Mouse (Mus musculus): ENCODE data around the gene Syn3. TPM values are rescaled to one million over a fixed set of nuclear protein-coding genes. Genes with fewer than 3 reads are reported as not detected.

Syn3 gene
- polyA plus RNA-seq, 1 experiment from 2014 or later, result 3.7 TPM

DNA sequence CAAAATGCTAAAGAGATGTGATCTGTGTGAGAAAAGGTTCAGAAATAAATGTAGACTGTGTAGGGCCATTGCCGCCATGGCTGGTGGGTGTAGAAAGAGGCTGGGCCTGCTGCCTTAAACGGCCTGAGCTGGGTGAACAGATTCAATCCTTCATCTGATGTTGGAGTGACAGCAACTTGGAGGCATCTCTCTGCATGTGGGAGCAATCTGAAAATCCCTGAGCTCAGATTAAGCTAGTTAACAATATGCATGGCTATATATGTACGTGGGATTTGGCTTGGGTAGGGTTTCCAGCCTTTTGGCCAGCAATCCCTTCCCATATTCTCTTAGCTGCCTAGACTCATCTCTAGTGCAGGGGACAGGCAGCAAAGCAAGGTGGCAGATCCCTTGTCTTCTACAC is 249.9 kb downstream of the Syn3 start:
- no peak overlapping the region for H3K9ac ChIP-seq (ENCODE audit: low read length)
- H3K27me3 ChIP-seq (replicated peaks; ENCODE audit: control insufficient read depth, insufficient read depth, low read length), result no peaks in the 10 kb centered on the region
- 85% methylated on average over 3 of the region's 3 CpGs for WGBS
- H3K4me3 ChIP-seq (ENCODE audit: low read depth, low read length), result no peak overlapping the region
- H3K36me3 ChIP-seq (ENCODE audit: control insufficient read depth, insufficient read depth, low read length), result no peaks in the 10 kb centered on the region
- H3K27ac ChIP-seq (ENCODE audit: low read depth), result no peak overlapping the region
- H3K9me3 ChIP-seq (ENCODE audit: control insufficient read depth, low read length), result no peaks in the 10 kb centered on the region
- DNase-seq (ENCODE audit: low spot score) (no peak), ATAC-seq (replicated peaks; ENCODE audit: low FRiP score, low TSS enrichment, low read depth) (no peak)
- no peaks in the 10 kb centered on the region for H3K4me1 ChIP-seq (replicated peaks; ENCODE audit: control insufficient read depth, insufficient read depth, low read length)
- H3K4me2 ChIP-seq (ENCODE audit: low read length), result no peak overlapping the region

DNA sequence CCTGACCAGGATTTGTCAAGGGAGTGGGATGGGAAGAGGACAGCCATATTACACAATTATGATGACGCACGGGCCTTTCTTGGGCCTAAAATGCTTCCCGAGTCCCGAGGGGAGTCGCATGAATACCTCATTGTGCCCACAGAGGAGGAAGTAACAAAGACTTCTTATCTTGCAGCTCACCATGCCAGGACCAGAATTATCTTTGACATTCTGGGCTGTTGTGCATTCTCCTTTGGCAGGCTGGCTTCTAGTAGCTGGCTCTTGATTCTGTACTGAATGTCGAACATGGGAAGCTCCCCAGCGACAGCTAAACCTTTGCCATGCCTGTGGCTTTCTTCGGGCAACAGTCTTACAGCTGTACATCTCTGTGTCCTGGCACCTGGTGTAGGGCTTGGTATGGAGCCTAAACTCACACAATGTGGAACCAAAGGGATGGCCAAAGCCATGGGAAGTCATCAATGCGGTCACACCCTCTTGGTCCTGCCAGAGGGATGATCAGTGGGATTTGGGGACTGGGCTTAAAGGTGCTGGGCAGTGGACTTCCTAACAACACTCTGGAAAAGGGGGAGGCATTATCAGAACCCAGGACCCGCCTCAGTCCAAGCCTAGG is 250.5 kb downstream of the Syn3 start:
- Histone ChIP-seq H3K4me1 (replicated peaks; ENCODE audit: control insufficient read depth, insufficient read depth, low read length) (no peaks in the 10 kb centered on the region), H3K36me3 (ENCODE audit: control insufficient read depth, insufficient read depth, low read length) (no peaks in the 10 kb centered on the region), H3K4me3 (ENCODE audit: low read depth, low read length) (no peak overlapping the region), H3K4me2 (ENCODE audit: low read length) (no peak overlapping the region), H3K27me3 (replicated peaks; ENCODE audit: control insufficient read depth, insufficient read depth, low read length) (no peaks in the 10 kb centered on the region), H3K9me3 (ENCODE audit: control insufficient read depth, low read length) (no peaks in the 10 kb centered on the region), H3K9ac (ENCODE audit: low read length) (no peak overlapping the region), H3K27ac (ENCODE audit: low read depth) (no peak overlapping the region)
- DNase-seq (ENCODE audit: low spot score) (no peak), ATAC-seq (replicated peaks; ENCODE audit: low FRiP score, low TSS enrichment, low read depth) (no peak)
- WGBS, result 86% methylated on average over 10 of the region's 10 CpGs

DNA sequence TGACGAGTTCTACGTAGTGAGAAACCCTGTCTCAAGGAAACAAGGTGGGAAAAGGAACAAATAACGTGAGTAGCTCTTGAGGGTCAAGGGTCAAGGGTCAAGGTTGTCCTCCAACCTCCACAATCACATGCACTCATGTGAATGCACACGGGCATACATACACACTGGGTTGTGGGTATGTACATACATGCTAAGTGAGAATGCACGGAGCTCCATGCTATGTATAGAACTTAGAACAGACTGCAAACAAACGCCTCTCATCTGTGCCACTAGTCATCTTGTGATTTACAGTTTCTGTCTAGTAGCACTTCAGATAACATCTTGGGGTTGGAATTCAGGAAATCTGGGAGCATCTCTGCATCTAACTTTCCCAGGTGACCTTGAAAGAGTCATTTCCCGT is 253.3 kb downstream of the Syn3 start:
- ATAC-seq (replicated peaks; ENCODE audit: low FRiP score, low TSS enrichment, low read depth) (no peak), DNase-seq (ENCODE audit: low spot score) (no peak)
- 85% methylated on average over 7 of the region's 7 CpGs for WGBS
- Histone ChIP-seq H3K9me3 (ENCODE audit: control insufficient read depth, low read length) (no peaks in the 10 kb centered on the region), H3K4me1 (replicated peaks; ENCODE audit: control insufficient read depth, insufficient read depth, low read length) (no peaks in the 10 kb centered on the region), H3K36me3 (ENCODE audit: control insufficient read depth, insufficient read depth, low read length) (no peaks in the 10 kb centered on the region), H3K4me2 (ENCODE audit: low read length) (no peak overlapping the region), H3K9ac (ENCODE audit: low read length) (no peak overlapping the region), H3K27me3 (replicated peaks; ENCODE audit: control insufficient read depth, insufficient read depth, low read length) (no peaks in the 10 kb centered on the region), H3K27ac (ENCODE audit: low read depth) (no peak overlapping the region), H3K4me3 (ENCODE audit: low read depth, low read length) (no peak overlapping the region)

DNA sequence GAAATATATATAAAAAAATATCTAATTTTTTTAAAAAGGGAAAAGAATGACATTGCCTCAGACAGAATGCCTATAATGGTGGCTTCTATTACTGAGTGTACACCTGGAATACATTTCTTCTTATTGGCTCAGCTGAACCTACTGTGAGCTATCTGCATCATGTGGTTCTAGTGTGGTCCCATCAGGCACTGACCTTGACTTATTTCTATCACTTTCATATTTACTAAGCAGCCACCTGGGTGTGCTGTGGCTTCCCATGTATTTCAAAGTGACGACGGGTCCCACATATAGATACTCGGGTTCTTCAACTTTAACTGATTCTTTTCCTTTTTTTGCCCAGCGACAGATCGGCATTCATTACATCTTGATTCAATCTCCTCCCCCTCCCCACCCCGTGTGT is 255.2 kb downstream of the Syn3 start:
- H3K36me3 ChIP-seq (ENCODE audit: control insufficient read depth, insufficient read depth, low read length), result no peaks in the 10 kb centered on the region
- WGBS, result 93% methylated on average over 6 of the region's 6 CpGs
- no peaks in the 10 kb centered on the region for H3K4me1 ChIP-seq (replicated peaks; ENCODE audit: control insufficient read depth, insufficient read depth, low read length)
- H3K4me3 ChIP-seq (ENCODE audit: low read depth, low read length), result no peak overlapping the region
- H3K27me3 ChIP-seq (replicated peaks; ENCODE audit: control insufficient read depth, insufficient read depth, low read length), result no peaks in the 10 kb centered on the region
- no peaks in the 10 kb centered on the region for H3K9me3 ChIP-seq (ENCODE audit: control insufficient read depth, low read length)
- ATAC-seq (replicated peaks; ENCODE audit: low FRiP score, low TSS enrichment, low read depth) (no peak), DNase-seq (ENCODE audit: low spot score) (no peak)
- no peak overlapping the region for H3K27ac ChIP-seq (ENCODE audit: low read depth)
- H3K4me2 ChIP-seq (ENCODE audit: low read length), result no peak overlapping the region
- H3K9ac ChIP-seq (ENCODE audit: low read length), result no peak overlapping the region

DNA sequence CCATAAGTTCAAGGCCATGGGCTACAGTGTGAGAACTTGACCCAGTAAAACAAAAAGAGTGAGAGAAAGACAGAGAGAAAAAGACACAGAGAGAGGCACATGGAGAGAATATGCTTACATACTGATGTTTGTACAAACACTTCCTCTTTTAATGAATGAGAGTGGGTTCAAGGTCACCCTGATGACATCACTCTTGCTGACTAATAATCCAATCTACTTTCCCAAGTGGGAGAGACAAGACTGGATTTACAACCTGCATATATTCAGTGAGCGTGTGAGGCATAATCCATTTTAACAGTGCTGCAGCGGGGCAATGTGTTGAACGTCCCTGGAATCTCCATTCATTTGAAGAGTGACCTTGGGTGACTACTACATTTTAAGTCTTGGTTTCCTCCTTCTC is 256.0 kb downstream of the Syn3 start:
- ATAC-seq (replicated peaks; ENCODE audit: low FRiP score, low TSS enrichment, low read depth), result no peak
- Histone ChIP-seq H3K27me3 (replicated peaks; ENCODE audit: control insufficient read depth, insufficient read depth, low read length) (no peaks in the 10 kb centered on the region), H3K36me3 (ENCODE audit: control insufficient read depth, insufficient read depth, low read length) (no peaks in the 10 kb centered on the region), H3K4me3 (ENCODE audit: low read depth, low read length) (no peak overlapping the region), H3K9me3 (ENCODE audit: control insufficient read depth, low read length) (no peaks in the 10 kb centered on the region), H3K27ac (ENCODE audit: low read depth) (no peak overlapping the region), H3K4me2 (ENCODE audit: low read length) (no peak overlapping the region), H3K4me1 (replicated peaks; ENCODE audit: control insufficient read depth, insufficient read depth, low read length) (no peaks in the 10 kb centered on the region), H3K9ac (ENCODE audit: low read length) (no peak overlapping the region)
- 77% methylated on average over 3 of the region's 3 CpGs for WGBS
- no peak for DNase-seq (ENCODE audit: low spot score)

DNA sequence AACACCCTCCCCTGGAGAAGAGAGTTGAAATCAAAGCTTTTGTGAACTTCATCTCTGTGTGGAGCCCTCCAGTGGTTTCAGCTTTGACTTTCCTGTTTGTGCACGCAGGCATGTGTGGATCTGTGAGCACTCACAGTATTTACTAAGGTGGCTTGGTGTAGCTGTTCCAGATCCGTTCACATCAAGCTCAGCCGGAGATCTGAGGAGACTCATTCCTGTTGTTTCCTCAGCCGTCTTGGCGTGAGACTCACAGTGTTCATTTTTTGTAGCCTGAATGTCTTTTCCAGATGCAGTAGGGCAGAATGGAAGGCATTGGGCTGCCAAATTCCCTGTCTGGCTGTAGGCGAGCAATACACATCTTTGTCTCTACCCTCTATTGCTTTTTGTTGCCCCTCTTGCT is 268.7 kb downstream of the Syn3 start:
- no peak overlapping the region for H3K4me2 ChIP-seq (ENCODE audit: low read length)
- H3K4me1 ChIP-seq (replicated peaks; ENCODE audit: control insufficient read depth, insufficient read depth, low read length), result no peaks in the 10 kb centered on the region
- no peak overlapping the region for H3K9ac ChIP-seq (ENCODE audit: low read length)
- ATAC-seq (replicated peaks; ENCODE audit: low FRiP score, low TSS enrichment, low read depth) (no peak), DNase-seq (ENCODE audit: low spot score) (no peak)
- no peaks in the 10 kb centered on the region for H3K27me3 ChIP-seq (replicated peaks; ENCODE audit: control insufficient read depth, insufficient read depth, low read length)
- no peak overlapping the region for H3K27ac ChIP-seq (ENCODE audit: low read depth)
- 93% methylated on average over 6 of the region's 6 CpGs for WGBS
- no peak overlapping the region for H3K4me3 ChIP-seq (ENCODE audit: low read depth, low read length)
- no peaks in the 10 kb centered on the region for H3K9me3 ChIP-seq (ENCODE audit: control insufficient read depth, low read length)
- no peaks in the 10 kb centered on the region for H3K36me3 ChIP-seq (ENCODE audit: control insufficient read depth, insufficient read depth, low read length)

DNA sequence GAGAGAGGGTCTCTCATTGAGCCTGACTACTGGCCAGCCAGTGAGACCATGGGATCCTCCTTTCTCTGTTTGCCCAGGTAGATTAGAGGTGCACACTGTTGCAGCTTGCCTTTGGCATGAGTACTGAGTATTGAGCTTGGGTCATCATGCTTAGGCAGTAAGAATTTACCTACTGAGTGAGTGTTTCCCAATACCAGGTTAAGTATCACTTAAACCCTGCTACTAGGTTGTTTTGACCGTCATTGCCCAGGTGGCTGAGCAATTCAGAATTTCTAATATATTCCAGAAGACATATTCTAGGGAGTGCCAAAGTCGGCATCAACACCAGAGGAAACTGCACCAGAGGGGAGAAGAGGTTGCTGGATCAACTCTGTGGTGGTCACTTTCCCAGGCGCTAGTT is 273.2 kb downstream of the Syn3 start:
- no peaks in the 10 kb centered on the region for H3K27me3 ChIP-seq (replicated peaks; ENCODE audit: control insufficient read depth, insufficient read depth, low read length)
- no peaks in the 10 kb centered on the region for H3K4me1 ChIP-seq (replicated peaks; ENCODE audit: control insufficient read depth, insufficient read depth, low read length)
- no peaks in the 10 kb centered on the region for H3K9me3 ChIP-seq (ENCODE audit: control insufficient read depth, low read length)
- H3K4me2 ChIP-seq (ENCODE audit: low read length), result no peak overlapping the region
- 93% methylated on average over 3 of the region's 3 CpGs for WGBS
- no peak overlapping the region for H3K9ac ChIP-seq (ENCODE audit: low read length)
- H3K27ac ChIP-seq (ENCODE audit: low read depth), result no peak overlapping the region
- ATAC-seq (replicated peaks; ENCODE audit: low FRiP score, low TSS enrichment, low read depth) (no peak), DNase-seq (ENCODE audit: low spot score) (no peak)
- H3K36me3 ChIP-seq (ENCODE audit: control insufficient read depth, insufficient read depth, low read length), result no peaks in the 10 kb centered on the region
- no peak overlapping the region for H3K4me3 ChIP-seq (ENCODE audit: low read depth, low read length)

DNA sequence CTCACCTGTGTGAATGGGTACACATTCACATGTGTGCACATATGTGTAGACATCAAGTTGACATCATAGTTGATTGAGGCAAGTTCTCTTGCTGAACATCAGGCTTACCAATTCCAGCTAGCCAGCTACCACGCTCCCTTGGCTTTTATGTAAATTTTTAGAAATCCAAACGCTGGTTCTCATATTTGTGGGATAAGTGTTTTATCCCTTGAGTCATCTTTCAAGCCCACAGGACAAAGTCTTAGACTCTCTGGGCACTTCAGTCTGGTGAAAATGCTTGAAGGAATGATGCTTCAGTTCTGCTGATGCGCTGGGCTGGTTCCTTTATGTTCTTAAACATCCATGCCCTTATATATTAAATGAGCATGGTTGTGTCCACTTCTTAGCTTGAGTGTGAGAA is 279.7 kb downstream of the Syn3 start:
- no peak for ATAC-seq (replicated peaks; ENCODE audit: low FRiP score, low TSS enrichment, low read depth)
- Histone ChIP-seq H3K4me2 (ENCODE audit: low read length) (no peak overlapping the region), H3K36me3 (ENCODE audit: control insufficient read depth, insufficient read depth, low read length) (no peaks in the 10 kb centered on the region), H3K4me1 (replicated peaks; ENCODE audit: control insufficient read depth, insufficient read depth, low read length) (no peaks in the 10 kb centered on the region), H3K9ac (ENCODE audit: low read length) (no peak overlapping the region), H3K4me3 (ENCODE audit: low read depth, low read length) (no peak overlapping the region), H3K27me3 (replicated peaks; ENCODE audit: control insufficient read depth, insufficient read depth, low read length) (no peaks in the 10 kb centered on the region), H3K9me3 (ENCODE audit: control insufficient read depth, low read length) (no peaks in the 10 kb centered on the region), H3K27ac (ENCODE audit: low read depth) (no peak overlapping the region)
- no peak for DNase-seq (ENCODE audit: low spot score)
- WGBS, result 94% methylated on average over 3 of the region's 3 CpGs

DNA sequence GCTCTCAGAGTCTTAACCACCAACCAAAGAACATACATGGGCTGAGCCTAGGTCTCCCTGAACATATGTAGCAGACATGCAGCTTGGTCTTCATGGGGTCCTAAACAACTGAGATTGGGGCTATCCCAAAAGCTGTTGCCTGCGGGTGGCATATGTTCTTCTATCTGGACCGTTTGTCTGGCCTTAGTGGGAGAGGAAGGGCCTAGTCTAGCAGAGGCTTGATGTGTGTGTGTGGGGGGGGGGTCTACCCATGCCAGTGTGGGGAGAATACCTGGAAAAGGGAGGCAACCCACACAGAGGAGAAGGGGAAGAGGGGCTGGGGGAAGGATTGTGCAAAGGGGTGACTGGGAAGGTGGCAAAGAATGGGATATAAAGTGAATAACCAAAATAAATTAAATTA is 281.9 kb downstream of the Syn3 start:
- ATAC-seq (replicated peaks; ENCODE audit: low FRiP score, low TSS enrichment, low read depth) (no peak), DNase-seq (ENCODE audit: low spot score) (no peak)
- Histone ChIP-seq H3K27ac (ENCODE audit: low read depth) (no peak overlapping the region), H3K27me3 (replicated peaks; ENCODE audit: control insufficient read depth, insufficient read depth, low read length) (no peaks in the 10 kb centered on the region), H3K9ac (ENCODE audit: low read length) (no peak overlapping the region), H3K9me3 (ENCODE audit: control insufficient read depth, low read length) (no peaks in the 10 kb centered on the region), H3K36me3 (ENCODE audit: control insufficient read depth, insufficient read depth, low read length) (no peaks in the 10 kb centered on the region), H3K4me2 (ENCODE audit: low read length) (no peak overlapping the region), H3K4me1 (replicated peaks; ENCODE audit: control insufficient read depth, insufficient read depth, low read length) (no peaks in the 10 kb centered on the region), H3K4me3 (ENCODE audit: low read depth, low read length) (no peak overlapping the region)
- 75% methylated on average over 2 of the region's 2 CpGs for WGBS
